Mouse (Mus musculus) thymus, postnatal 0 days (tissue): ENCODE results near the gene Tnni3k. TPM values are rescaled to one million over a fixed set of nuclear protein-coding genes. Genes with fewer than 3 reads are reported as not detected.

Experiments
- DNase-seq: peaks from one replicate; pipeline ENCODE4 v3.0.0-alpha.2; 2015; ENCODE audit warnings: low spot score
- polyA plus RNA-seq: library from polyadenylated mRNA; unstranded; fragments of >200 nt; fragmentation: Nextera tagmentation; extraction: Ambion mirVana; gene quantifications from 2 replicates; pipeline ENCODE4 v1.2.1, GENCODE M21; 2015

Gene Tnni3k
- polyA plus RNA-seq, 1 experiment from 2014 or later, result 0.20 TPM

DNA sequence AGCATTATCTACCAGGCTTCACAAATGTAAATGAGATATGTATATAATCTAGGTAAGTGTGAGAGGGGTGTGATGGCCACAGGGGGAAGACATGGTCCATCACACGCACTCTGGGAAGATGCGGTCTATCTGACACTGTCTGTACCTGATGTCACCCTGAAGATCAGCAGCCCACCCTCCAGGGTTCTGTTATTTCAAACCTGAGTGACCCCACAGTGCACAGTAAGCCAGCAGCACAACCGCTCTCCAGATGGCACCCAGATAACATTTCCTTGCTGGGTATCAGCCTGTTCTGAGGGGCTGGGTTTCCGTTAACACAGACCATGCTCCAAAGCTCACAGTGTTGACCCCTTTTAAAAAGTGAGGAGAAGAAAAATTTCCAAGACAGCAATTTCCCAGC is 288.9 kb downstream of the Tnni3k start:
- no peak for DNase-seq

DNA sequence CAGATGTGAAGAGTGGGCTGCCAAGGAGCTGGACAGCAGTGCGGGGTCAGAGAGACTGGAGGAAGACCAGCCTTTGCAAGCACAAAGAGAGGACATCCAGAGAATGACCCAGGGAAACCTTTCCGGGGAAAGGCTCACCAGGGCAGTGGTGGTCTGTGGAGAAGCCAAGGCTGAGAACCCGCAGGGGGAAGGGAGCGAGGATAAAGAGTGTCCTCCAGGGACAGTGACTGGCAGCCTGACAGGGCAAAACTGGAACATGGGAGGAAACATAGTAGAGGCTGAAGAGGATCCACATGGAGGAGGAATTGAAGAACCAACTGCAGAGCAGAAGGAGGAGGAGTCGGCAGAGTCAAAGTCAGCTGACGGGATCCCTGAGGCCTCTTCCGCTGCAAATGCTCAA is 291.1 kb downstream of the Tnni3k start:
- DNase-seq, result no peak

DNA sequence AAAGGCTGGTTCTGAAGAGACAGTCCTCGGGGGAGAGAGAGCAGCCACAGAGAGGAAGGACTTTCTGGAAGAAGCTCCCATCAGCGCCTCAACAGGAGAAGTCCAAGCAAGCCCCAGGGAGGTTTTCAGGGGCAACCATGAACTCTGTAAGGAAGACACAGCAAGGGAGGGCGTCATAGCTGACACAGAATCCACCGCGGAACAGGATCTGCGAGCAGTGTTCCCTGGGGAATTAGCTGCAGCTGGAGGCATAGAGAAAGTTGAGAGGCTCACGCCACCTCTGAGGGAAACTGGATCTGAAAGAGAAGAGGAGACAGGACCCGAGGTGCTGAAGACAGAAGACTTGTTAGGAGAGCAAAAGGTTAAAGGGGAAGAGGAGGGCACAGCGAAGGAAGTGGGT is 291.8 kb downstream of the Tnni3k start:
- DNase-seq, result no peak

DNA sequence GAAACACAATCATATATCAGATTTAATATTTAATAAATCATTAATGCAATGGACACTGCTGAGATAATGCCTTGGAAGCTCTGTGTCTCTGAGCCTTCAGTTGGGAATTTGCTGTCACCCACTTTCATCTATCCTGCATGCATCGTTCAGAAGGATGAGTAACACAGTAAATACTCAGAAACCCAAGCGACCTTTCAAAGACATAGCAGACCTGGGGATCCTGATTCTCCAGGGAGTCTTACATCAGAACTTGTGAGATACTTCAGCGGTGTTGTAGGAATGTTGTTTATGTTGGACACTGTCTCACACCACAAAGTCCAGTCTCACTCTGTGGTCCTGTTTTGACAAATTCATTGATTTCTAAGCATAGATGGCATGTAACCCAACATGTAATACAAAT is 294.1 kb downstream of the Tnni3k start:
- no peak for DNase-seq

DNA sequence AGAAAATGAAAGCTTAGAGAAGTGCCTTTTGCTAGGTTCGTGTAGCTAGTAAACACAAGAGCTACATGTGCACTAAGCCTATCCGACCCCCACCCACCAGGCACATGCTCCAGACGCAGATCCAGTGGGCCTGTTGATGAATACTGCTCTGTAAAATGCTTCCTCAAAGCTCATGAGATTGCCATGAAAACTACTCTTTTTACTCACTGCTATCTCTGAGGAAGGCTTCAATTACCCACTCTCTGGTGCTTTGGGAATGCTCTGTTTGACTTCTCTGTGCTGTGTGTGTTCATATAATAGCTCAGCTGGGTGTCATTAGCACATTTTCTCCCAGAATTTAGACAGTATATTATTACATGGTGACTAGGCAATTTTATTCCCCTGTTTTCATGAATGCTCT is 297.1 kb downstream of the Tnni3k start:
- no peak for DNase-seq

DNA sequence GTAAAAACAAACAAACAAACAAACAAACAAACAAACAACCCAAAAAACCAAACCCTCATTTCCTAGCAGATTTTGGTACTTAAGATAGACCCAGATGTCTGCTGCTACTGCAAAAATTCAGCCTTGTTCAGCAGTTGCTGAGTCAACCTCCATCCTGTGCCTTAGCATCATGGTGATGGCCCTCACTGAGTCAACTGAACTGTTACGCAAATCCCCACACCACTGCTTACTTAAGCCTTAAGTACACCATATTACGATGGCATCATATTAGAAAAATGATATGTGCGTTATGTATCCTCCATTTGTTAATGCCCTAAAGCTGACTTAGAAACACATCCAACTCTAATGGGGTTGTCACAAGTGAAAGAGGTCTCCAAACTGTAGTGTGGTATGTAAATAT is 300.0 kb downstream of the Tnni3k start:
- no peak for DNase-seq

DNA sequence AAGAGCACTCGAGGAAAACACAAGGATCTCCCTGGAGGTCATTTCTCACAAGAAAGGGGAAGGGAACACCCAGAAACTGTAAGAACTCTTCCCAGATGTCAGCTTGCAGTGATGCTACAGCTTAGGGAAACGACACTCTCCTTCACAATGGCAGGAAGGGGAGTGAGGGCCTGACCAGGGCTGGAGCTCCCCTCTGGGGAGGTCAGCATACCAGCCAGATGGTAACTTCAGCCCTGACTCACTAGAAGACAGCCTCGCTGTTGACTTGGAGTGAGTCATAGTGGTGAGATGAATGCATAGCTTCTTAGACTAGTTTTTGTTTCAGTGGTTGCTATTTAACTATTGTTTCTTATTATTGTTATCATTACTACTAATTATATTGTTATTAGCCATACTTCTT is 300.7 kb downstream of the Tnni3k start:
- no peak for DNase-seq

DNA sequence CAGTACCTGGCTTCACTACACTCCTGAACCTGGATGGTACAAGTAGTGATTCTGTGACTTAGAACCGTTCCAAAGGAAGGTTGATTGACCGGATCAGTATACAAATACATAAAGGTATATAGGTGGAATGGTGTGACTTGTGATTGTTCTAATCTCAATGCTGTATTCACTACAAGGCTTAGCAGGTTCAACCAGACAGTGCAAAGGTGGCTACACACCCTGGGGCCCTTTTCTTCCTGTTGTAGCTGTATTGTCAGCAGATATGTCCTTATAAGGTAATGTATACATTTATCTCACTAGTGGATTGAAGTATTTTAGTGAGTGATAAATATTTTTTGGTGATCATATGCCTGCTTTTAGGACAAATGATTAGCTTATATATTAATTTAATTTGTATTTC is 310.9 kb downstream of the Tnni3k start:
- no peak for DNase-seq

DNA sequence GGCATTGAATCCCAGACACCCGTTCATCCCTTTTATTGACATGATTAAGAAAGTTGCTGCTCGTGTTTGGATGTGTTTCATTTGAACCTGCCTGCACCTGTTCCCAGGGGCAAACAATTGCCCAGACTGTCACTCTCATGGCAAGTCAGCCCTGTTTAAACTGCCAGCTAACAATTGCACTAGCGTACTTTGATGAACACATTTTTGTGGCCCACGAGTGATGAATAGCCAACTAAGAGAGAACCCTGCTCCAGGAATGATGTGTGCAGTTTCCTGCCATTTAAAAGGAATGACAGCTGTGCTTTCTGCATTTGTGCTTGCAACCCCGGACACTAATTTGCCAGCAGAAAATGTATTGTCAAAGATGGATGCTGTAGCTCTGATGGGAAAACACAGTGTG is 312.3 kb downstream of the Tnni3k start:
- no peak for DNase-seq

DNA sequence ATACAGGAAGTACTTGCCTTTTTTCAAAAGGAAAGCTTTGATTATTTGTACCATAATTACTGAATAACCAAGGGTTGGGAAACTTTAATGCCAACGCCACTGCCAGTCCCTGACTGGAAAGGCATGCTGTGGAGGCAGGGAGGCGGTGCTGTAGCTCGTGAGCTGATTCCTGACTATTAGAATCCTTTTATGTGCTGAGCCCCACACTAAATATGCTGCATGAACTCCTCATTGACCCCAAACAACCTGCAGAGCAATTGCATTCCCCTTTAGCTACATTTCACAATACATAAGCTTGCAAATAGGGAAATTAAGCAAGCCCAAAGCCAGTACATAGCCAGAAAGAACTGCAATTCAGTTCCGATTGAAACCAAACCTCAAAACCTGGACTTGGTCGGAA is 313.7 kb downstream of the Tnni3k start:
- no peak for DNase-seq

Other genes with a start within 250 kb of the Tnni3k start
- gene Fpgt, start 38.0 kb upstream of the Tnni3k start, polyA plus RNA-seq, result 13.8 and 15.1 TPM in 2 replicates
- 0.66 and 0.89 TPM in 2 replicates for gene Lrriq3, start 38.0 kb upstream of the Tnni3k start, polyA plus RNA-seq